Mouse (Mus musculus): ENCODE measurements around the gene Fgf2.

The Fgf2 gene

DNA sequence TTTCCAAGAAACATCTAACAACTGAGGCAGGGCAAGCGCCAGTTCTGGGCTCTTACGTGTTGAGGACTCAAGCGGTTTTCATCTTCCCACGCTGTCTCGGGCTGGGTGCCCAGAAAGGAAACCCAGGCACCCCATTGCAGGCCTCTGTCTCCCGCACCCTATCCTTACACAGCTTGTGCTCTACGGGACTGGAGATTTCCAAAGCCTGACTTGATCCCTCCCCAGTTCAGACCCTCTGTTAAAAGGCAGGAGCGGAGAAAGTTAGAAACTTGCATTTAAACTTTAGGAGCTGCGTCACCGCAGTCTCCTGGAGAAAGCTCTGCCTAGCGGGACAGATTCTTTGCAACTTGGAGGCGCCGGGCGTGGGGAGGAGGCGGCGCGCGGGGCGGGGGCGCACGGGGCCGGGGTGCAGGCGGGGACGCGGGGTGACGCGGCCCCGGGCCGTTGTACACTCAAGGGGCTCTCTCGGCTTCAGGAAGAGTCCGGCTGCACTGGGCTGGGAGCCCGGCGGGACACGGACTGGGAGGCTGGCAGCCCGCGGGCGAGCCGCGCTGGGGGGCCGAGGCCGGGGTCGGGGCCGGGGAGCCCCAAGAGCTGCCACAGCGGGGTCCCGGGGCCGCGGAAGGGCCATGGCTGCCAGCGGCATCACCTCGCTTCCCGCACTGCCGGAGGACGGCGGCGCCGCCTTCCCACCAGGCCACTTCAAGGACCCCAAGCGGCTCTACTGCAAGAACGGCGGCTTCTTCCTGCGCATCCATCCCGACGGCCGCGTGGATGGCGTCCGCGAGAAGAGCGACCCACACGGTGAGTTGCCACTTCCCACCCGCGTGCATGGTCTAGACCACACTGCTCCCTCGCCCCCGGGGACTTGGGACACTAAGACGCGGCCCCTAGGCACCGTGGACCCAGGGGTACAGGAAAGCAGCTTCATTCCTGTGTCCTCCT, at the start of gene Fgf2:
TSS of gene Fgf2 (plus strand) at position 126 of the 945 bp plus-strand sequence.
- DNase-seq (ENCODE audit: low spot score in 2 of 2) = peak in 1 of 2 experiments; percentile 40

- no peak for DNase-seq (ENCODE audit: low spot score in 2 of 2)
Observed at GRCm38 (mm10) chr3:37299470-37299869, 48.7 kb upstream of the Fgf2 start.

GRCm38 (mm10) chr3:37302685-37303084, 45.5 kb upstream of the Fgf2 start:
- no peak for DNase-seq (ENCODE audit: low spot score in 2 of 2)

GRCm38 (mm10) chr3:37303392-37304139, 44.6 kb upstream of the Fgf2 start:
- DNase-seq (ENCODE audit: low spot score in 2 of 2) = no peak

DNA sequence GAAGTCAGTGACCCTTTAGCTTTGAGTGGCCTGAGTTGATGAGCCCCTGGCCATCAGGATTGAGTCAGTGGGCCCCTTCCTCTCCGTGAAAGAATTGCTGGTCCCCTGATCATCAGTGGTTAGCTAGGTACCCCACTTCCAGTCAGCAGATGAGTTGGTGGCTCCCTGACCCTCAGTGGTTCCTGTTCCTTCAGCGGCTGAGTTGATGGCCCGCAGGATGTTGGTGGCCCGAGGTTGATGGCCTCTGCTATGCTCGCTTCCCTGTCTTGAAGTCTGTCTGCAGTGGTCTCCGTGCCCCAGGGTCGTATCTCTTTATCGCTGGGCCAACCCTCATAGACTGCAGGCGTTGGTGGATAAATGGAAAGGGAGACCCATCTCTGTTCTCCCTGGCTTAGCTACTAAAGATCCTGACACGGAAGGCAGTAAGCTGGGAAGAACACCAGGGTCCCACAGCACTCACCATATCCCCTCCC, 36.2 kb upstream of the Fgf2 start:
- DNase-seq (ENCODE audit: low spot score in 2 of 2) = no peak

- peak; percentile 93 to 98 for DNase-seq (ENCODE audit: low spot score in 2 of 2)
Observed at GRCm38 (mm10) chr3:37312370-37312941, 35.7 kb upstream of the Fgf2 start, which contains the start of the genes Bbs12 and Cetn4. Gene Bbs12, plus strand, starts transcription at chr3:37312554. Gene Cetn4, minus strand, starts transcription at chr3:37312708.

DNA sequence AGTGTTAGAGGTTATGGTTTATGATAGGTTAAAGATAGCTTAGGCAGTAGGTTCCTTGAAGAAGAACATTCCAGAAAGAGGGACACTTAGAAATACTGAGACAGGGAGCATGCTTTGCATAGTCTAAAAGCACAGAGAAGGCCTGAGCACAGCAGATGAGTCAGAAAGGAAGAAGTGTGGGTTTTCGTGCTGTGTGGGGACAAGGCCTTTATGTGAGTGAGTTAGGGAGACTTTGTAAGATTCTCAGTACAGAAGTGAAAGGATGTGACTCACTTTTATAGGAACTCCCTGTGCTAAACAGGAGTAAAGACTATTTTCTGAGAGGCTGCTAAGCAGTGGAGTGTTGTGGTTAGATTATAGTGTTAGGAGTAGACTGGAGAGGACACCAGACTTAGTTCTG, 34.8 kb upstream of the Fgf2 start:
- DNase-seq (ENCODE audit: low spot score in 2 of 2) = no peak

DNA sequence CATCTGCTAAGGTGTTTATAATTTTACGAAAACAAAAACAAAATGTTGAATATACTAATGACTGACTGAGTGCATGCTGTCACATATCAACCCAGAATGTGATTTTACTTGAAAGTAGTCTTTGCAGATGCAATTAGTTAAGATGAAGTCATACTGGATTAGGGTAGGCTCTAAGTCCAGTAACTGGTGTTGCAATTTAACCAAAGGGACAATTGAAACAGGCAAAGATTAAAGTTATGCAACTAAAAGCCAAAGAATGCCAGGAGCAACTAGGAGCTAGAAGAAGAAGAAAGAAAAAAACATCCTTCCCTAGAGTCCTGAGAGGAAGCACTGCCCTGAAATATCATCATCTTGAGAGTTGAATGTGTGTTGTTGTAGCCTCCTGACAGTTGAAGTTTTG, 31.9 kb upstream of the Fgf2 start:
- no peak for DNase-seq (ENCODE audit: low spot score in 2 of 2)

- DNase-seq (ENCODE audit: low spot score in 2 of 2) = no peak
Observed at GRCm38 (mm10) chr3:37324310-37324709, 23.8 kb upstream of the Fgf2 start.

- no peak for DNase-seq (ENCODE audit: low spot score in 2 of 2)
Observed at GRCm38 (mm10) chr3:37325317-37326112, 22.6 kb upstream of the Fgf2 start.

GRCm38 (mm10) chr3:37326627-37327026, 21.5 kb upstream of the Fgf2 start:
- DNase-seq (ENCODE audit: low spot score in 2 of 2) = no peak

DNA sequence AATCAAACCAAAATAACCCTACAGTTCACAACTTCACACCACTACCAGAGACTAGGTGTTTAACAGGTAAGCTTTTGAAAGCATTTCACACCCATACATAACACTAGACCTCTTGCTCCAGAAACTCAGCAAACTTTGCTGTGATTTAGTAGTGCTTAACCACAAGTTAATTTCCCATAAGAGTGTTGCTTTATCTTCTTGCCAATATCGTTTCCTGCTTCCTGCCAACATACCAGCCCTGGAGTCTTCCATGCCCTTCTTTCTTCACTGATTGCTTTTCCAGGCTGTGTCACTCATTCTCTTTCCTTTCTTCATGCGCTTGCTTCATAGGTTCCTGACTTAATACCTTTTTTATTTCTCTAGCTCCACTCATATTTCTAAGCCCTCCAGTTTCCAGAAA, 19.7 kb upstream of the Fgf2 start:
- DNase-seq (ENCODE audit: low spot score in 2 of 2) = no peak

GRCm38 (mm10) chr3:37329963-37330362, 18.2 kb upstream of the Fgf2 start:
- DNase-seq (ENCODE audit: low spot score in 2 of 2) = no peak

GRCm38 (mm10) chr3:37331999-37332449, 16.1 kb upstream of the Fgf2 start:
- no peak for DNase-seq (ENCODE audit: low spot score in 2 of 2)

DNA sequence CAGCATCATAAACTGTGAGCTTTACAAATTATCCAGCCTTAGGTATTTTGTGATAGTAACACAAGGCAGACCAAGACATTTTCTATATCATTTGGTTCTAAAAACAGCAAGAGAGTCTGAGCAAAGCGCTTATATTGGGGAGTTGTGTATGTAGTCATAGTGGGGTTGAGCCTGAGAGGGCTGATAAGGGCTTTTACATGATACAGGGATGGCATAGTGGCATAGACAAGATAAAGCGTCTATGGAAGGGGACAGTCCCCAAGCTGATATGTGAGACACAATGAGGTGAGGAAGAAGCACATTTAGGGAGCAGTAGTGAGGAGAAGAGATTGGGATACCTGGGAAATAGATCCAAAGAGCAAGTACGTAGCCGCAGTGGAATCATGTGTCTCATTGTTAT, 14.1 kb upstream of the Fgf2 start:
- no peak for DNase-seq (ENCODE audit: low spot score in 2 of 2)

GRCm38 (mm10) chr3:37341110-37341509, 7.0 kb upstream of the Fgf2 start:
- no peak for DNase-seq (ENCODE audit: low spot score in 2 of 2)

GRCm38 (mm10) chr3:37342811-37343210, 5.3 kb upstream of the Fgf2 start:
- DNase-seq (ENCODE audit: low spot score in 2 of 2) = no peak

DNA sequence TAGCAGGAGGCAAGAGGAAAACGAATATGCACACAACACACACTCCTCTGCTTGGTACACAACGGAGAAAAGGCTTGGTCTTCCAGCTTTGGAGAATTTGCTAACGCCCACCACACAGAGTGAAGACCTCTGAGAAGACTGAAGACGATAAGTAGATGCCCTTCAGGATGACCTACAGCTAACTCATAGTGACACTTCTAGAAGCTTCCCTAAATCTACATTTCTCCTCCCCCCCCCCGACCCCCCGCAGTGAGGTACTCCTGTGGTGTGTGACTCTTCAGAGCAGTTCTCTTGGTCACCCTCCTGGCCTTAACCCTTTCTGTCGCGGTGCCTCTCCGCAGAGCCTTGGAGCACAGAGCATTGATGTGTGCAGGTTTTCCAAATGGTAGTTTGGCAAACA, 475 bp upstream of the Fgf2 start:
- DNase-seq (ENCODE audit: low spot score in 2 of 2) = no peak

DNA sequence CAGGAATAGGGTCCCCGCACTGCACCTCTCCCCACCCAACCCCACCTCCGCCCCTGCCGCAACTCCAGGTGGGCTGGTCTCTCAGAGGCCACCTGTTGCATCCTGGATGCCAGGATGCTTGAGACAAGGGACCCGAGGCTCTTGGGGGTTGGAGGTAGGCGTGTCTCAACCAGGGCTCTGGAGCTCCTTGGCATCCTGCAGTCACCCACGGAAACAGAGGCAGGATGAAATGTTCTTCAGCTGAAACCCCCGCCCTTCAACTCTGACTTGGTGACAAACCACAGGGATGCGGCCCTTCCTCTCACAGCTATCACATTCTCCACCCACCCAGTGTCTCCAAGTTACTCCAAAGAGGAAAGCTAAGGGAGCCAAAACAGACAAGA, 1.0 kb downstream of the Fgf2 start:
- DNase-seq (ENCODE audit: low spot score in 2 of 2) = no peak

- no peak for DNase-seq (ENCODE audit: low spot score in 2 of 2)
Observed at GRCm38 (mm10) chr3:37350386-37350785, 2.2 kb downstream of the Fgf2 start.

- DNase-seq (ENCODE audit: low spot score in 2 of 2) = no peak
Observed at GRCm38 (mm10) chr3:37353951-37354481, 5.9 kb downstream of the Fgf2 start.
